Mouse (Mus musculus) bone marrow, adult 2 months (tissue): Measurements from ENCODE around the gene Mlf2. TPM values are rescaled to one million over a fixed set of nuclear protein-coding genes. Genes with fewer than 3 reads are reported as not detected.

Source experiments
- H3K27ac ChIP-seq: fragments of 200-500 bp; 2 replicates; pipeline ENCODE4 v1.5.1; 2012; ENCODE audit warnings: low read depth, mild to moderate bottlenecking, control low read depth, inconsistent platforms, low read length; ENCODE audit not compliant: control insufficient read depth, poor library complexity, insufficient read depth
- H3K4me1 ChIP-seq: fragments of 200-500 bp; 2 replicates; pipeline ENCODE4 v1.6.1; 2011; ENCODE audit warnings: low read length; ENCODE audit not compliant: control insufficient read depth, insufficient read depth
- H3K4me3 ChIP-seq: fragments of 200-500 bp; replicated peaks from 2 replicates; pipeline ENCODE3; 2011; ENCODE audit warnings: mild to moderate bottlenecking, low read depth, low read length, control low read depth; ENCODE audit not compliant: control insufficient read depth
- CTCF ChIP-seq: fragments of 200-500 bp; IDR thresholded peaks from 2 replicates; pipeline ENCODE4 v1.5.1; 2011; ENCODE audit warnings: low read length, control low read depth; ENCODE audit not compliant: control insufficient read depth, insufficient read depth
- POLR2A ChIP-seq: fragments of 200-500 bp; IDR thresholded peaks from 2 replicates; pipeline ENCODE4 v1.6.1; 2011; ENCODE audit warnings: low read depth, mild to moderate bottlenecking, control low read depth, low read length, borderline replicate concordance; ENCODE audit not compliant: control insufficient read depth
- WGBS: fragments of 180-500 bp; shearing (Covaris S2); methylation state at CpG from one replicate; pipeline ENCODE4 v1.1.7; 2018; 5-methylcytosine and 5-hydroxymethylcytosine counted together
- polyA plus RNA-seq: library from polyadenylated mRNA; stranded (reverse); fragments of >200 nt; gene quantifications from 2 replicates; pipeline ENCODE4 v1.2.4, GENCODE M21; 2011; ENCODE audit warnings: low replicate concordance; ENCODE audit not compliant: missing spikeins, insufficient read depth, insufficient read length

The Mlf2 gene
- polyA plus RNA-seq, 1 experiment, result 74.0 TPM

- no peaks in the 10 kb centered on the region for H3K4me1 ChIP-seq
- H3K4me3 ChIP-seq, result no peak overlapping the region
- H3K27ac ChIP-seq, result no peak overlapping the region
- no peak for TF ChIP-seq CTCF
- no peak for TF ChIP-seq POLR2A
- WGBS, result 72% methylated on average over 2 of the region's 2 CpGs
These were observed 6.3 kb downstream of the Mlf2 start for GRCm38 (mm10) chr6:124937493-124937892.

GRCm38 (mm10) chr6:124938554-124938953, 7.4 kb downstream of the Mlf2 start:
- H3K4me1 ChIP-seq, result no peaks in the 10 kb centered on the region
- WGBS, result 85% methylated on average over 7 of the region's 7 CpGs
- H3K27ac ChIP-seq, result no peak overlapping the region
- TF ChIP-seq POLR2A (no peak), CTCF (no peak)
- no peak overlapping the region for H3K4me3 ChIP-seq

- WGBS, result 92% methylated on average over 1 of the region's 1 CpGs
- no peak overlapping the region for H3K27ac ChIP-seq
- TF ChIP-seq CTCF (no peak), POLR2A (no peak)
- H3K4me3 ChIP-seq, result no peak overlapping the region
- no peaks in the 10 kb centered on the region for H3K4me1 ChIP-seq
These were observed 10.5 kb downstream of the Mlf2 start for GRCm38 (mm10) chr6:124941679-124942078.

- TF ChIP-seq CTCF, result no peak
- no peak for TF ChIP-seq POLR2A
These were observed 12.3 kb downstream of the Mlf2 start for GRCm38 (mm10) chr6:124943526-124943925.

GRCm38 (mm10) chr6:124953991-124954715, 23.0 kb downstream of the Mlf2 start:
- WGBS, result 90% methylated on average over 2 of the region's 2 CpGs
- H3K27ac ChIP-seq, result no peak overlapping the region
- no peak for TF ChIP-seq CTCF
- TF ChIP-seq POLR2A, result no peak
- no peaks in the 10 kb centered on the region for H3K4me1 ChIP-seq
- H3K4me3 ChIP-seq, result no peak overlapping the region

More at GRCm38 (mm10) chr6:124943526-124943925, 12.3 kb downstream of the Mlf2 start:
- no peaks in the 10 kb centered on the region for H3K4me1 ChIP-seq
- H3K4me3 ChIP-seq, result no peak overlapping the region
- no peak overlapping the region for H3K27ac ChIP-seq
- 84% methylated on average over 3 of the region's 3 CpGs for WGBS

GRCm38 (mm10) chr6:124955212-124955611, 24.0 kb downstream of the Mlf2 start:
- 84% methylated on average over 4 of the region's 4 CpGs for WGBS
- no peak for TF ChIP-seq CTCF
- Histone ChIP-seq H3K4me1 (no peaks in the 10 kb centered on the region; the same call in 1 of the 2 replicates), H3K4me3 (no peak overlapping the region), H3K27ac (no peak overlapping the region)

GRCm38 (mm10) chr6:124958127-124958526, 26.9 kb downstream of the Mlf2 start:
- H3K27ac ChIP-seq, result no peak overlapping the region
- TF ChIP-seq CTCF, result no peak
- TF ChIP-seq POLR2A, result no peak
- H3K4me1 ChIP-seq, result no peaks in the 10 kb centered on the region; the same call in 1 of the 2 replicates
- WGBS, result 82% methylated on average over 3 of the region's 3 CpGs
- no peak overlapping the region for H3K4me3 ChIP-seq

GRCm38 (mm10) chr6:124959960-124960359, 28.8 kb downstream of the Mlf2 start:
- H3K4me1 ChIP-seq, result peaks cover 2% of the 10 kb centered on the region
- no peak overlapping the region for H3K4me3 ChIP-seq
- no peak overlapping the region for H3K27ac ChIP-seq
- TF ChIP-seq POLR2A (no peak), CTCF (no peak)
- 91% methylated on average over 13 of the region's 13 CpGs for whole genome bisulfite sequencing
